Mouse (Mus musculus): ENCODE results near the gene Plrg1.

DNA sequence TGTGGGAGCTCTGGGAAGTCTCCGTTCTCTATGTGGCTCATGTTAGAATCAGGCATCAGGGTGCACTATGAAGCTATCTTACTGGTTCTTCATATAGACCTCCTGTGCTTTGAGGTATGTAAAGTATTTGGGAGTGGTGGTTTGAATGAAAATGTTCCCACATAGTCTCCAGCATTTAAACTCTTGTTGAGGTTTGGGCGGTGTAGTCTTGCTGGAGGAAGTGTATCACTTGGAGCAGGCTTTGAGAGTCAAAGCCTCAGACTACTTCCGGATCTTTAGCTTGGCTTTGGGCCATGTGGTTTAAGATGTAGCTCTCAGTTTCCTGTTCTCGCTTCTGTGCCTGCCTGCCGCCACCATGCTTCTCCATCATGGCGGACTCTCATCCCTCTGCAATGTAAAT, 47.0 kb downstream of the Plrg1 start:
- TF ChIP-seq E2F4 (IDR thresholded peaks at IDR 0.05; ENCODE audit: insufficient read depth) (no peak), POLR2A (IDR thresholded peaks at IDR 0.05; ENCODE audit: insufficient read length, low read depth) (no peak), CEBPB (IDR thresholded peaks at IDR 0.05; ENCODE audit: insufficient read depth, poor library complexity, severe bottlenecking) (no peak), SRF (IDR thresholded peaks at IDR 0.05; ENCODE audit: control insufficient read depth, insufficient read length, low read depth) (no peak)
